In genomic region chr12:73025490-73025889, GRCm38 (mm10) we compare ENCODE assay signal across 9 mouse cellular contexts. TPM values are rescaled to one million over a fixed set of nuclear protein-coding genes. Genes with fewer than 3 reads are reported as not detected.
DNase-seq lines count a peak whose midpoint lies in the region; TF ChIP-seq lines count a peak whose summit lies in the region.
"Had no signal": no experiment of that assay in that cellular context is flagged by ENCODE, and none has a peak within 500 bp of the region (broad histone marks: within the 10 kb centered on the region; RNA-seq: fewer than 3 reads in every experiment).

No protein-coding gene starts in this region.

- H3K27me3 ChIP-seq in myocyte (ENCODE audit: control insufficient read depth, insufficient read depth, insufficient read length), result no peaks in the 10 kb centered on the region

- H3K4me3 ChIP-seq in myocyte, result no peak overlapping the region

- H3K36me3 ChIP-seq in myocyte (ENCODE audit: control insufficient read depth, insufficient read depth), result no peaks in the 10 kb centered on the region

- no peak for TF ChIP-seq POLR2A in myocyte (IDR thresholded peaks at IDR 0.05; ENCODE audit: insufficient read length, low read depth)

- no peak overlapping the region for H3ac ChIP-seq in myocyte (ENCODE audit: control insufficient read depth, insufficient read length)

- no peaks in the 10 kb centered on the region for H3K79me2 ChIP-seq in myocyte (ENCODE audit: control insufficient read depth, insufficient read depth)

- H3K4me2 ChIP-seq in myocyte (ENCODE audit: low read depth), result peak overlapping the region; percentile 47

- peak; percentile 21 for DNase-seq in kidney, postnatal 14 days
- DNase-seq in kidney, adult 8-10 months, result no peak
- peak; percentile 74 for DNase-seq in adrenal gland, postnatal 14 days
- peak; percentile 91 for DNase-seq in heart, adult 8-10 months (ENCODE audit: low spot score)
- DNase-seq in right cerebral cortex, postnatal 14 days, result no peak
- DNase-seq in B cell, adult 2 months, result no peak
- DNase-seq in frontal cortex, postnatal 14 days (ENCODE audit: low spot score in 2 of 2), result no peak

TF ChIP-seq in myocyte, 11 proteins besides CTCF, POLR2A, EP300 and RAD21:
- peak in 1 of 3 experiments; percentile 25 for TF ChIP-seq MYOG (IDR thresholded peaks at IDR 0.05; ENCODE audit: control insufficient read depth in 1 of 3, insufficient read depth in 1 of 3, insufficient read length in 2 of 3, low read depth in 2 of 3)
- no peak for TF ChIP-seq MAX (IDR thresholded peaks at IDR 0.05; ENCODE audit: low read depth)
- TF ChIP-seq CEBPB (IDR thresholded peaks at IDR 0.05; ENCODE audit: insufficient read depth, poor library complexity, severe bottlenecking), result 0 out of 2 replicates have a peak, but pooled peaks have one; percentile 4
- TF ChIP-seq USF1 (IDR thresholded peaks at IDR 0.05; ENCODE audit: low read depth), result no peak
- no peak for TF ChIP-seq REST (IDR thresholded peaks at IDR 0.05; ENCODE audit: insufficient read depth, insufficient read length)
- TF ChIP-seq MYOD1 (IDR thresholded peaks at IDR 0.05; ENCODE audit: control insufficient read depth in 1 of 3, insufficient read length in 2 of 3, low read depth in 2 of 3), result peak in 1 of 3 experiments; percentile 13
- no peak for TF ChIP-seq POLR2AphosphoS2 (IDR thresholded peaks at IDR 0.05; ENCODE audit: insufficient read length, low read depth)
- TF ChIP-seq TCF12 (IDR thresholded peaks at IDR 0.05; ENCODE audit: insufficient read depth, poor library complexity, severe bottlenecking), result no peak
- no peak for TF ChIP-seq SRF (IDR thresholded peaks at IDR 0.05; ENCODE audit: control insufficient read depth, insufficient read length, low read depth)
- TF ChIP-seq E2F4 (IDR thresholded peaks at IDR 0.05; ENCODE audit: insufficient read depth), result no peak
- no peak for TF ChIP-seq TCF3 (IDR thresholded peaks at IDR 0.05; ENCODE audit: insufficient read length, low read depth)
TF ChIP-seq in myocyte: peak in this region for 3.

RNA-seq across cellular contexts. Expression of gene Six1, which starts 28.2 kb away (rescaled TPM):
- total RNA-seq in adrenal gland, postnatal 14 days (2021), result 4.3 and 5.2 TPM in 2 replicates
- 1 to 10 TPM; 1.6 to 3.6 (median 2.9) TPM for total RNA-seq in heart, adult 8-10 months (2022)
- polyA plus RNA-seq in myocyte (2012; fragmentation: generic; extraction: Trizol), result 71.7 TPM
- total RNA-seq: neutrophil, adult 5-6 weeks had no signal

Comparison
In these comparisons a context has a peak if more than half of its experiments do, and no peak if none do; other contexts are left out.
1. DNase-seq: peak in kidney, postnatal 14 days (single experiment), adrenal gland, postnatal 14 days (single experiment) and heart, adult 8-10 months (single experiment); none in kidney, adult 8-10 months (0 of 2), right cerebral cortex, postnatal 14 days (single experiment), B cell, adult 2 months (0 of 2) and frontal cortex, postnatal 14 days (0 of 2).